Mouse (Mus musculus) neural tube, embryonic 15.5 days (tissue): Measurements from ENCODE around the gene Nlgn2. TPM values are rescaled to one million over a fixed set of nuclear protein-coding genes. Genes with fewer than 3 reads are reported as not detected.

Experiments used
- ATAC-seq: fragments of 200-750 bp; cut with Nextera tagmentation; 2 replicates; pipeline ENCODE4 v1.8.0; 2017; ENCODE audit warnings: mild to moderate bottlenecking, moderate TSS enrichment, moderate library complexity; ENCODE audit not compliant: low FRiP score
- H3K27ac ChIP-seq: fragments of 300-500 bp; sonication (generic); replicated peaks from 2 replicates; pipeline ENCODE4 v1.5.1; 2015; ENCODE audit warnings: mild to moderate bottlenecking, inconsistent platforms
- H3K27me3 ChIP-seq: fragments of 300-500 bp; sonication (generic); replicated peaks from 2 replicates; pipeline ENCODE4 v1.6.1; 2015; ENCODE audit warnings: inconsistent platforms
- H3K36me3 ChIP-seq: fragments of 300-500 bp; sonication (generic); 2 replicates; pipeline ENCODE4 v1.6.1; 2015; ENCODE audit warnings: inconsistent platforms
- H3K4me1 ChIP-seq: fragments of 300-500 bp; sonication (generic); 2 replicates; pipeline ENCODE4 v1.6.1; 2015; ENCODE audit warnings: inconsistent platforms
- H3K4me2 ChIP-seq: fragments of 300-500 bp; sonication (generic); 2 replicates; pipeline ENCODE4 v1.6.1; 2015; ENCODE audit warnings: inconsistent platforms, mild to moderate bottlenecking, moderate library complexity
- H3K4me3 ChIP-seq: fragments of 300-500 bp; sonication (generic); replicated peaks from 2 replicates; pipeline ENCODE4 v1.5.1; 2015; ENCODE audit warnings: mild to moderate bottlenecking, inconsistent platforms
- H3K9ac ChIP-seq: fragments of 300-500 bp; sonication (generic); replicated peaks from 2 replicates; pipeline ENCODE4 v1.6.1; 2015; ENCODE audit warnings: mild to moderate bottlenecking, inconsistent platforms
- H3K9me3 ChIP-seq: fragments of 300-500 bp; sonication (generic); replicated peaks from 2 replicates; pipeline ENCODE4 v1.6.1; 2016; ENCODE audit warnings: inconsistent platforms
- WGBS: fragments of 180-500 bp; shearing (Covaris S2); methylation state at CpG from one replicate; pipeline ENCODE4 v1.1.7; 2015; ENCODE audit warnings: mixed read lengths; 5-methylcytosine and 5-hydroxymethylcytosine counted together
- microRNA-seq: library from miRNA; unstranded; fragments of <30 nt; microRNA quantifications from one replicate; pipeline ENCODE4, GENCODE M21; 2017
- polyA plus RNA-seq: library from polyadenylated mRNA; unstranded; fragments of >200 nt; fragmentation: Nextera tagmentation; extraction: Ambion mirVana; gene quantifications from 2 replicates; pipeline ENCODE4 v1.2.1, GENCODE M21; 2015

Gene Nlgn2
- polyA plus RNA-seq, 1 experiment from 2014 or later: 21.4 TPM

DNA sequence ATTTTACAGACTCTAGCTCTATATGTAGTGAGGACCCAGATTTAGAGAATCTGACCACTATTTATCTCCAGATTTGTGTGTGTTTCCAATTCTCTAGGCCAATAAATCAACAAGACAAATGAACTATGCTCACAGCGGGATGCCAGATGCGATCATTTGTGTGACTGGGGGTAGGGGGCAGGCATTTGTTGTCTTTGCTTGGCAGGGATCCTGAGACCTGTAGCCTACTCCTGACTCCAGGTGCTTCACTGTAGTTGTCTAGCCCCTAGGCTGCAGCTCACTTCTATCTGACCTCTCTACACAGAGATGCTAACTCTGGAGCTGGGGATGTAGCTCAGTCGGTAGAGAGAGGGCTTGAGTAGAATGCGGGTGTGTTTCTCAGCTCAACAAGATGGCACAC lies 55.8 kb downstream of the Nlgn2 start:
- no peaks in the 10 kb centered on the region for H3K4me1 ChIP-seq
- WGBS: 31% methylated on average over 4 of the region's 4 CpGs
- ATAC-seq: no peak
- H3K36me3 ChIP-seq: peaks cover 15% of the 10 kb centered on the region
- H3K4me3 ChIP-seq: no peak overlapping the region
- H3K9ac ChIP-seq: no peak overlapping the region
- H3K9me3 ChIP-seq: no peaks in the 10 kb centered on the region
- H3K27ac ChIP-seq: no peak overlapping the region
- no peaks in the 10 kb centered on the region; the same call in 1 of the 2 replicates for H3K27me3 ChIP-seq
- no peak overlapping the region for H3K4me2 ChIP-seq

- WGBS: 54% methylated on average over 7 of the region's 7 CpGs
- no peaks in the 10 kb centered on the region for H3K9me3 ChIP-seq
- H3K4me1 ChIP-seq: no peaks in the 10 kb centered on the region
- no peak overlapping the region for H3K27ac ChIP-seq
- no peak overlapping the region for H3K9ac ChIP-seq
- no peak overlapping the region for H3K4me2 ChIP-seq
- peaks cover 33% of the 10 kb centered on the region for H3K36me3 ChIP-seq
- no peaks in the 10 kb centered on the region; the same call in 1 of the 2 replicates for H3K27me3 ChIP-seq
- no peak overlapping the region for H3K4me3 ChIP-seq
- no peak for ATAC-seq
Measured at GRCm38 (mm10) chr11:69778985-69779384, 58.6 kb downstream of the Nlgn2 start.

DNA sequence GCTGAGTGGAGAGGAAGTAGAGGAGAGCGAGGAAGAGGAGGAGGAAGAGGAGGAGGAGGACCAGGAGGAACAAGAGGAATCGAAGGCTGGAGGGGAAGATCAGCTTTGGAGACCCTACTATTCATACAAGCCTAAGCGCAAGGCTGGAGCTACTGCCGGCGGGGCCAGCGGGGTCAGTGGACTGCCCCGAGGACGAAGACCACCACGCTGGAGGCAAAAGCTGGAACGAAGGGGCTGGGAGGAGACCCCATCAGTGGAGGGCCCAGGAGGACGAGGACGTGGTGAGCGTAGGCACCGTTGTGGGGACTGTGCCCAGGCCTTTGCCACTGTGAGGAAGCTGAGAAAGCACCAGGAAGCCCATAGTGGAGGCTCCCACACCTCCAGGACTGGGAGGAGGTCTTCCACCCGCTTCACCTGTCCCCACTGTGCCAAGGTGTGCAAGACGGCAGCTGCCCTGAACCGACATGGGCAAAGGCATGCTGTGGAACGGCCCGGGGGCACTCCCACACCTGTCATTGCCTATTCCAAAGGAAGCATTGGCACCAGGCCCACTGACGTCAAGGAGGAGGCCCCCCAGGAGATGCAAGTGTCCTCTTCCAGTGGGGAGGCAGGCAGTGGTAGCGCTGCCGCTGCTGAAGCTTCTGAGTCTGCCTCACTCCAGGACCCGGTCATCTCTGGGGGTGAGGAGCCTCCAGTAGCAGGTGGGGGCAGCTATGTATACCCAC lies 59.2 kb downstream of the Nlgn2 start:
- no peak overlapping the region for H3K9ac ChIP-seq
- no peak overlapping the region for H3K4me3 ChIP-seq
- no peak for ATAC-seq
- no peak overlapping the region for H3K27ac ChIP-seq
- H3K4me1 ChIP-seq: no peaks in the 10 kb centered on the region
- 78% methylated on average over 23 of the region's 23 CpGs for WGBS
- no peaks in the 10 kb centered on the region for H3K9me3 ChIP-seq
- H3K27me3 ChIP-seq: no peaks in the 10 kb centered on the region; the same call in 1 of the 2 replicates
- peaks cover 33% of the 10 kb centered on the region for H3K36me3 ChIP-seq
- H3K4me2 ChIP-seq: no peak overlapping the region

DNA sequence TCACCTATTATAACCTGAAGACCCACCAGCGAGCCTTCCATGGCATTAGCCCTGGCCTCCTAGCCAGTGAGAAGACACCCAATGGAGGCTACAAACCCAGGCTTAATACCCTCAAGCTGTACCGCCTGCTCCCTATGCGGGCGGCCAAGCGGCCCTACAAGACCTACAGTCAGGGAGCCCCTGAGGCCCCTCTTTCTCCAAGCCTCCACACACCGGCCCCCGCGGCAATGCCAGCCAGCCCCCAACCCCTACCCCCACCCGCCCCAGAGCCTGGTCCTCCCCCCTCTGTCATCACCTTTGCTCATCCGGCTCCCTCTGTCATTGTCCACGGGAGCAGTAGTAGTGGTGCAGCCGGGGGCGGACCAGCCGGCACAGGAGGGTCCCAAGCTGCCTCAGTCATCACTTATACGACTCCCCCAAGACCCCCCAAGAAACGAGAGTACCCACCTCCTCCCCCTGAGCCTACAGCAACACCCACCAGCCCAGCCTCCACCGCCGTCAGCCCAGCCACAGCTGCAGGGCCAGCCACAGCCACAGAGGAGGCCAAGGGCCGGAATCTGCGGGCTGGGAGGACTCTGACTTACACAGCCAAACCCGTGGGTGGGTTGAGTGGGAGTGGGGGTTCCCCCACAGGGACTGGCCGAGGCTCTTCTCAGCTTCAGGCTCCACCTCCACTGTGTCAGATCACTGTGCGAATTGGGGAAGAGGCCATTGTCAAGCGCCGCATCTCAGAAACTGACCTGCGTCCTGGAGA lies 59.9 kb downstream of the Nlgn2 start:
- 0 out of 2 replicates have a peak, but pooled peaks have one; percentile 10 for ATAC-seq
- Histone ChIP-seq H3K27me3 (no peaks in the 10 kb centered on the region; the same call in 1 of the 2 replicates), H3K4me2 (no peak overlapping the region), H3K9ac (no peak overlapping the region), H3K4me1 (no peaks in the 10 kb centered on the region), H3K4me3 (no peak overlapping the region), H3K9me3 (no peaks in the 10 kb centered on the region), H3K27ac (no peak overlapping the region), H3K36me3 (peaks cover 36% of the 10 kb centered on the region)
- WGBS: 60% methylated on average over 26 of the region's 26 CpGs

GRCm38 (mm10) chr11:69776488-69776887 lies 61.1 kb downstream of the Nlgn2 start:
- H3K4me1 ChIP-seq: no peaks in the 10 kb centered on the region
- H3K4me2 ChIP-seq: no peak overlapping the region
- WGBS: 84% methylated on average over 20 of the region's 20 CpGs
- no peak for ATAC-seq
- no peaks in the 10 kb centered on the region for H3K9me3 ChIP-seq
- H3K9ac ChIP-seq: no peak overlapping the region
- H3K27me3 ChIP-seq: no peaks in the 10 kb centered on the region; the same call in 1 of the 2 replicates
- H3K36me3 ChIP-seq: peaks cover 36% of the 10 kb centered on the region
- H3K27ac ChIP-seq: no peak overlapping the region
- H3K4me3 ChIP-seq: no peak overlapping the region

GRCm38 (mm10) chr11:69775716-69776115 lies 61.9 kb downstream of the Nlgn2 start:
- H3K9me3 ChIP-seq: no peaks in the 10 kb centered on the region
- no peak overlapping the region for H3K4me2 ChIP-seq
- H3K27me3 ChIP-seq: no peaks in the 10 kb centered on the region; the same call in 1 of the 2 replicates
- no peak overlapping the region for H3K27ac ChIP-seq
- H3K4me3 ChIP-seq: no peak overlapping the region
- no peaks in the 10 kb centered on the region for H3K4me1 ChIP-seq
- peaks cover 36% of the 10 kb centered on the region for H3K36me3 ChIP-seq
- no peak for ATAC-seq
- no peak overlapping the region for H3K9ac ChIP-seq
- 66% methylated on average over 10 of the region's 10 CpGs for WGBS

DNA sequence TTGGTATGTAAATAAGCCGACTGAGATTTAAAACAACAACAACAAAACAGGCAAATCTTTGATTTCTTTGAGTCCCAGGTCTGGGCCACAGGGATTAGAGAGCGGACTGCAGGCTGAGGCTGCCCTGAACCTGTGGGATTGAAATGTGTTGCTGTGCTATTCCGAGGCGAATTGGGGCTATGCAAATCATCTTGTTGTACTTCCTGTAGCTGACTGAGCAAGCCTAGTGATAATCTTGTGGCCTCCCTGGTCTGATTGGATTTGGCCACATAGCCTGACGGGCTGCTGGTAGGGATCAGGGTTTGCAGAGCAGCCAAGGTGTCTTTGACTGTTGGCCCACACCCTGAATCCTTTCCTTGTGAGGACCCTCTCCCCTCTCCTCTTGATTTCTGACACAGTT lies 62.6 kb downstream of the Nlgn2 start:
- Histone ChIP-seq H3K4me3 (no peak overlapping the region), H3K4me1 (no peaks in the 10 kb centered on the region), H3K27me3 (no peaks in the 10 kb centered on the region; the same call in 1 of the 2 replicates), H3K9me3 (no peaks in the 10 kb centered on the region), H3K27ac (no peak overlapping the region), H3K36me3 (peaks cover 36% of the 10 kb centered on the region), H3K9ac (no peak overlapping the region), H3K4me2 (no peak overlapping the region)
- ATAC-seq: no peak
- WGBS: 62% methylated on average over 5 of the region's 5 CpGs

Small RNAs within 50 kb of the gene (microRNA-seq; reads per million reads assigned to microRNA genes)
- gene Mir6924: not detected

Other genes with a start within 250 kb of the Nlgn2 start
- 76.7 and 77.0 TPM in 2 replicates for gene Atp1b2, start 231.8 kb downstream of the Nlgn2 start, polyA plus RNA-seq
- gene Shbg, start 219.9 kb downstream of the Nlgn2 start, polyA plus RNA-seq: not detected in 2 replicates
- gene Sat2, start 215.8 kb downstream of the Nlgn2 start, polyA plus RNA-seq: 22.0 and 24.7 TPM in 2 replicates
- 32.5 and 38.7 TPM in 2 replicates for gene Fxr2, start 204.8 kb downstream of the Nlgn2 start, polyA plus RNA-seq
- gene Sox15, start 182.5 kb downstream of the Nlgn2 start, polyA plus RNA-seq: not detected in 2 replicates
- gene Mpdu1, start 175.1 kb downstream of the Nlgn2 start, polyA plus RNA-seq: 95.1 and 101 TPM in 2 replicates
- gene Cd68, start 171.6 kb downstream of the Nlgn2 start, polyA plus RNA-seq: 9.0 and 13.0 TPM in 2 replicates
- gene Eif4a1, start 165.4 kb downstream of the Nlgn2 start, polyA plus RNA-seq: 437 and 477 TPM in 2 replicates
- 90.8 and 109 TPM in 2 replicates for gene Senp3, start 155.7 kb downstream of the Nlgn2 start, polyA plus RNA-seq
- 0.19 and 0.43 TPM in 2 replicates for gene Tnfsf13, start 152.0 kb downstream of the Nlgn2 start, polyA plus RNA-seq
- 4.1 and 5.3 TPM in 2 replicates for gene Tnfsf12, start 141.9 kb downstream of the Nlgn2 start, polyA plus RNA-seq
- gene Tnfsfm13, start 141.7 kb downstream of the Nlgn2 start, polyA plus RNA-seq: 1.8 and 2.3 TPM in 2 replicates
- 13.2 and 18.7 TPM in 2 replicates for gene Polr2a, start 79.1 kb downstream of the Nlgn2 start, polyA plus RNA-seq
- 0.19 TPM in 1 of 2 replicates, not detected in the other for gene Slc35g3, start 75.8 kb downstream of the Nlgn2 start, polyA plus RNA-seq
- 4.7 and 5.3 TPM in 2 replicates for gene Zbtb4, start 71.9 kb downstream of the Nlgn2 start, polyA plus RNA-seq
- 2.1 and 3.0 TPM in 2 replicates for gene Chrnb1, start 41.8 kb downstream of the Nlgn2 start, polyA plus RNA-seq
- 8.5 and 8.7 TPM in 2 replicates for gene Fgf11, start 35.9 kb downstream of the Nlgn2 start, polyA plus RNA-seq
- 1.1 and 4.2 TPM in 2 replicates for gene Tmem102, start 32.2 kb downstream of the Nlgn2 start, polyA plus RNA-seq
- not detected in 2 replicates for gene Gm39566, start 22.5 kb downstream of the Nlgn2 start, polyA plus RNA-seq
- gene Spem2, start 19.3 kb downstream of the Nlgn2 start, polyA plus RNA-seq: not detected in 2 replicates
- 0.29 and 0.34 TPM in 2 replicates for gene Spem1, start 15.6 kb downstream of the Nlgn2 start, polyA plus RNA-seq
- 368 and 430 TPM in 2 replicates for gene Tmem256, start 730 bp upstream of the Nlgn2 start, polyA plus RNA-seq
- gene Plscr3, start 8.6 kb upstream of the Nlgn2 start, polyA plus RNA-seq: 44.3 and 53.1 TPM in 2 replicates
- 0.19 and 1.9 TPM in 2 replicates for gene Tnk1, start 20.9 kb upstream of the Nlgn2 start, polyA plus RNA-seq
- not detected in 2 replicates for gene Tmem95, start 40.2 kb upstream of the Nlgn2 start, polyA plus RNA-seq
- 2.1 and 3.2 TPM in 2 replicates for gene Kctd11, start 43.6 kb upstream of the Nlgn2 start, polyA plus RNA-seq
- gene Acap1, start 57.8 kb upstream of the Nlgn2 start, polyA plus RNA-seq: 0.40 and 16.3 TPM in 2 replicates
- gene 2810408A11Rik, start 63.2 kb upstream of the Nlgn2 start, polyA plus RNA-seq: 6.3 and 6.5 TPM in 2 replicates
- 15.7 and 17.0 TPM in 2 replicates for gene Neurl4, start 63.3 kb upstream of the Nlgn2 start, polyA plus RNA-seq
- gene Gps2, start 76.1 kb upstream of the Nlgn2 start, polyA plus RNA-seq: 63.1 and 64.7 TPM in 2 replicates
- gene Eif5a, start 84.2 kb upstream of the Nlgn2 start, polyA plus RNA-seq: 1,034 and 1,270 TPM in 2 replicates
- gene Ybx2, start 98.0 kb upstream of the Nlgn2 start, polyA plus RNA-seq: 5.0 and 6.3 TPM in 2 replicates
- 4.4 and 8.5 TPM in 2 replicates for gene Slc2a4, start 110.4 kb upstream of the Nlgn2 start, polyA plus RNA-seq
- 0.33 and 64.8 TPM in 2 replicates for gene Cldn7, start 127.0 kb upstream of the Nlgn2 start, polyA plus RNA-seq
- gene Ctdnep1, start 143.4 kb upstream of the Nlgn2 start, polyA plus RNA-seq: 23.6 and 27.2 TPM in 2 replicates
- gene Elp5, start 144.7 kb upstream of the Nlgn2 start, polyA plus RNA-seq: 159 and 167 TPM in 2 replicates
- gene Gabarap, start 153.4 kb upstream of the Nlgn2 start, polyA plus RNA-seq: 549 and 565 TPM in 2 replicates
- 53.5 and 57.8 TPM in 2 replicates for gene Phf23, start 158.0 kb upstream of the Nlgn2 start, polyA plus RNA-seq
- gene Dvl2, start 162.8 kb upstream of the Nlgn2 start, polyA plus RNA-seq: 22.6 and 25.1 TPM in 2 replicates
- 61.7 and 65.7 TPM in 2 replicates for gene Acadvl, start 177.6 kb upstream of the Nlgn2 start, polyA plus RNA-seq
- 20.1 and 24.7 TPM in 2 replicates for gene Dlg4, start 179.2 kb upstream of the Nlgn2 start, polyA plus RNA-seq
- gene Asgr1, start 216.3 kb upstream of the Nlgn2 start, polyA plus RNA-seq: 1.7 and 2.1 TPM in 2 replicates